Mouse (Mus musculus): ENCODE measurements around the gene Oser1.

DNA sequence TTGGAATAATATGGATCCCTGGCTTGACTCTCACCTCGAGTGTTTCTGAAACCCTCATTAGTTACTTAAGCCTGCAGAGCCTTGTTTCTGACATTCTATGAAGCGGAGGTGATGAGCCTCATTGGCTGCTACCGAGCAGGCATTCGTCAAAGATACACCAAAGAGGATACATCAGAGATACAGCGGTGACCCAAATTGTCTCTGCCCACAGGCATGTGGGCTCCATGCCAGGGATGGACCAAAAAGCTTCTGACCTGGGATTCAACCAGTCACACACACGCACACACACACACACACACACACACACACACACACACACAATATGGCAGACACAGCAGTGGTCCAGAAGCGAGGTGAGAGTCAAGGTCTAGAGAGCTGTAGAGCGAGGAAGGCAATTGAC lies 43.3 kb downstream of the Oser1 start:
- TF ChIP-seq CTCF (IDR thresholded peaks at IDR 0.05; ENCODE audit: control insufficient read depth, insufficient read depth, insufficient read length), result no peak
- TF ChIP-seq MYOG (IDR thresholded peaks at IDR 0.05; ENCODE audit: control insufficient read depth, extremely low read depth, insufficient read length), result no peak
- TF ChIP-seq MAX (IDR thresholded peaks at IDR 0.05), result no peak
- TF ChIP-seq CEBPB (IDR thresholded peaks at IDR 0.05; ENCODE audit: low read depth), result no peak
